Mouse (Mus musculus) left cerebral cortex, adult 8-10 months (tissue): ENCODE results near the gene Man1a. TPM values are rescaled to one million over a fixed set of nuclear protein-coding genes. Genes with fewer than 3 reads are reported as not detected.
A peak's percentile ranks its signal among the peaks of the same experiment; 100 is the strongest.

Experiments used
- DNase-seq, 2 experiments: peaks; one replicate each; pipeline ENCODE4 v3.0.0; 2022; ENCODE audit warnings: low spot score in 2 of 2
- total RNA-seq, 4 experiments: library from RNA; stranded (reverse); gene quantifications; 2 replicates each; pipeline ENCODE4 v1.2.4; 2022

Gene Man1a
- total RNA-seq, 4 experiments from 2014 or later = 28.0 to 28.9 (median 28.7) TPM

DNA sequence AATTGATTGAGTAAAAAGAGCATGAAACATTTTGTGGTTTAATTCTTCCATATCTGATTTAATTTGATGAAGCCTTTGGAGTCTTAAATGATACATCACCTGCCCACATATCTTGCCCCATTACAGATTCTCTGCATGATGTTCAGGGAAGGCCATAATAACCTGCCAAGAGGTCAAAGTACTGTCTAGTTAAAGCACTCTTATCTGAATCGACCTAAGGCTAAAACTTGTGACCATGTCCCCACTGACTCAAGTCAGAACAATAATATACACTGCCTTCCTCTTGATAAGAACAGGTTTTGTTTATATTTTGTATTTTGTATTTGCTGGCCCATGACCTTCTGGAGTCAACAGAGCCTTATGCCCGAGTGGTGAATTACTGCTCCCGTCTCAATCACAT is 154.2 kb downstream of the Man1a start:
- DNase-seq = no peak

DNA sequence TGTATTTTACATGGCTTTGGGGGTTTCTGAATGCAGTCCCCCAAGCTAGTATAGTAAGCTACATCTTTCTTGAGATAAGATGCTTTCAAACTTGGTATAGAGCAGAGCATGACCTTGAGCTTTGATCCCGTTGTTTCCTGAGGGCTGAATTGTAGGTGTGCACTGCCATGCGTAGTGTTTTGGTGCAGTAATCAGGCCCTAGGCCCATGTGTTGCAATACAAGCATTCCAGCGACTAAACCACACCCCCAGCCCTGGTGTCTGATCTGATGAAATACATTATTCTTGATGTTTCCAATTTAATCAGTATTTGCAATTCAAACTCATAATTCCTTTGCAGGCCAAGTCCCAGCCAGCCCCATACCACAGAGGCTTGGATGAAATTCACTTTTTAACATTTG is 158.9 kb downstream of the Man1a start:
- no peak for DNase-seq

DNA sequence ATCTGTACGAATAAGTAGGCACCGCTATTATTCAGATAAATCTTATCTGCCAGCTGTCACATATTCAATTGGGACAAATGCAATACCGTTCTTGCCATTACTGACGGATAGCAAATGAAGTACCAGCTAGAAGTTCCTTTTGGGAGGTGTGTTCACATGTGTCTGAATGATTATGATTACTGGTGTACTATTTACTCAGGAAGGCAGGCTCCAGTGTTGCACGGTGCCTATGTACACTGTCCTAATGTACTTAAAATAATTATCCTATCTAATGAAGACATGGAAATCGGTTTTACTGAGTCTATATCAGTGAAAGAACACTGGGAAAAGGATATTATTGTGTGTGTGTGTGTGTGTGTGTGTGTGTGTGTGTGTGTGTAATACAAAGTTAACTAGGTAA is 160.7 kb downstream of the Man1a start:
- no peak for DNase-seq

DNA sequence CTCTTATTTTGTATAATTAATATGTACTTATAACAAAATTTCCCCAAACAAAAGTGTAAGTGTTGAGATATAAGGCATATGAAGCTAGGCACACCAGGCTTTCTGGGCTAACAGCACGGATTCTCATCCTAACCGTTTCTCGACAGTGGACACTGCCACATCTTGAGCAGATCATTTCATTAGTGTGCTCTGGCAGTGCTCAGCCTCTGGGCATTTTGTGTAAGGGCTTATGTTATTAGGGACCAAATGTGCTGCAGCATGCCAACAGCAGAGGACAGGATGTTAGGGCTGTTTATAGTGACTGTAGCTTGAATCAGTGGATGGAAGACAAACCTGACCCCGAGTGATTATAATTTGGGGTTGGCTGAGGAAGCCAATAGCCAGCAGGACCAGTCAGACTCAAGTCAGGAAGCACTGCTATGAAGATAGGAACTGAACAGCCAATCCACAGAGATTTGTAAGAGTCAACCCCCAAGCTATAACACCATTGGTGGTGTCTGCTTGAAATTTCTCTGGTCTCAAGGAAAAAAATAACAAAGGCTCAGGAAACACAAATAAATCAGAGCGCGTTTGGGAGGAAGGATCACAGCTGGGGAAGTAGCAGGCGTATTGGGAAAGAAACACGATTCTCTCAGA is 161.3 kb downstream of the Man1a start:
- DNase-seq = no peak

DNA sequence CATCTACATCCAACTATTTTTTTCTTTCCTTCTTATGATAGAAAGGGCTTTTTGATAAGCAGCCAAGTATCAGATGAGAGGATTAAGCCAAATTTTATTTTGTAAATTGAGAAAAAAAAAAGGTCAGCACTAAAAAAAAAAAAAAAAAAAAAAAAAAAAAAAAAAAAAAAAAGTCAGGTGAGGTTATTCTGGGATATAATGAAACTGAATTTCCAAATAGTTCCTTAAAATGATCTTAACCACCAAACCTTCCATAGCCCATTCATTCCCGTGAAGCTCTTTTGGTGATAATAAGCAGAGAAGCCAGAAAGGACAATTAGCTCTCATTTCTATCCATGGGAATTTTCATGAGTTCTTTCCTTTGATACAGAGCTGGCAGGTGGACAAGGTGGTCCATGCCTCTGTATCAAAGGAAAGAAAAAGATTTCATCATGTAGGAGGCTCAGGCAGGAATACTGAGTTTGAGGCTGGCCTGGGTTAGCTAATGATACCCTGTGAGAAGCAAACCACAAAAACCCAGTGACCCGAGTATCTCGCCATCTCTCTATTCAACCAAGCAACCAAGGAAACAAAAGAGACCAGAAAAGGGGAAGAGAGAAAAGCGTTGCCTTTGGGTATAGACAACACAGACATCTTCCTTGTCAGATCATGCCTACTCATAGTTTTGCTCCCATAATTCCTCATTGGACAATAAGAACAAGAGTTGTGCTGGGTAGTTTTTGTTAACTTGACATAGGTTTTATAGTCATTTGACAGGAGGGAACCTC is 162.7 kb downstream of the Man1a start:
- no peak for DNase-seq

DNA sequence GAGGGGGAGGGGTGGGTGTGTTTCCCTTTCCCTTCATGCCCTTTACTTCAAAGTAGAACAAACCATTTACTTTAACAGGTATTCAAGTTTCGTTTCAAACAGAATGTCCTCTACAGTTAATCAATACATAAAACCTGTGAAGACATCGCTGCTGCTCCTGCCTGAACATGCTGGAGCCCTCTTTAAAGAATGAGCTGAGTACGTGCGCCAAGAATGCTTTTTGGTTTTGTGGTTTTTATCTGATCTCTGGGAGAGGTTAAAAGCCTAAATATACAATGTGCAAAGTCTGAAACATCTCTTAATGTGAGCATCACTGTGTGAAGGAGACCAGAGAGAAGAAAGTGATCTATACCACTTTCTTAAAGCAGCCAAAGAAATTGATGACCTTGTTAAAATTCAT is 186.9 kb downstream of the Man1a start:
- DNase-seq = no peak

DNA sequence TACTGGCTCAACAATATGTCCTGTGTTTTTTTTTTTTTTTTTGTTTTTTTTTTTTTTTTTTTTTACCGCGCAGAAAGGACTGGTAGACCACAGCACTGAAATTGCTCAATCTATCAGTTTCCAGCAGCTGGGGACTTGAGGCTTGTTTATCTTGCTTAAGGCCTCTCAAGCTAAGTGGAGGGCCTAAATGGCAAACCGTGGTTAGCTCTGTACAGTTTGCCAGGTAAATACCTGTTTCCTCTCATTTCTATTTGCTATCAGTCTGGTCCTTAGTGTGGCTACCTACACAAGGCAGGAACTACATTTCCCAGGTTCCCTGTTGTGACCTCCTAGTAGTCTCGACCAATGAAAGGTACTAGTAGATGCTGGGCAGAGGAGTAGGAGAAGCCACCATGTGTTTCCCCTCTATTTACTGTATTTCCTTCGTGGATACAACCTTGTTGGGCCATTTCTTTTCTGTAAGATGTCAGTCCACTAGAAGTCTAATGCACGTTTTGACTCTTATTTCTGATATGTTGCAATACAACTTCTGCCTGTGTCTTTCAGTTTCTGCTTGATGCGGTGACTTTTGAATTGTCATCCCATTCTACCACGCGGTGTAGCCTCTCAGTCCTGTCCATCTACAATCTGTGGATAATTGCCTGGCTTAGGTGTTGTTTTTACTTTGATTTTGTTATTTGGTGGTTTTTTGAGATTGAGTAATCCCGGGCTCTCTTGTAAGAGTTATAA is 187.9 kb downstream of the Man1a start:
- no peak for DNase-seq

DNA sequence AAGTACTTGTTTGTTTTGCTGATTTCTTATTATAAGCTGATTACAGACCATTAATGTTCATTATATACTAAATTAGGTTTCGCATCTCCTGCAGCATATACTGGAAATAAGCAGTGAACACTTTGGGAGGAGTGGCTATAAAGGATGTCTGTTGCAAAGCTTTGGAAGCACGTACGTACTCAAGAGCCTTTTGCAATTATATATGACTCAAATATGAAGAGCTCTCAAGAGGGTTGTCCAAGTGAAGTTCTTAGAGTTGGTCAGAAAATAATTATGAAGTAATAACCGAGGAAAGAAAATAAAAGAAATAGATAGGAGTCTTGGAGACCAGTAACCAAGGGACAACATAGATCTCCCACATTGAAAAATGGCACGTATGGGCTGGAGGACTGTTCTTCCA is 189.9 kb downstream of the Man1a start:
- no peak for DNase-seq

DNA sequence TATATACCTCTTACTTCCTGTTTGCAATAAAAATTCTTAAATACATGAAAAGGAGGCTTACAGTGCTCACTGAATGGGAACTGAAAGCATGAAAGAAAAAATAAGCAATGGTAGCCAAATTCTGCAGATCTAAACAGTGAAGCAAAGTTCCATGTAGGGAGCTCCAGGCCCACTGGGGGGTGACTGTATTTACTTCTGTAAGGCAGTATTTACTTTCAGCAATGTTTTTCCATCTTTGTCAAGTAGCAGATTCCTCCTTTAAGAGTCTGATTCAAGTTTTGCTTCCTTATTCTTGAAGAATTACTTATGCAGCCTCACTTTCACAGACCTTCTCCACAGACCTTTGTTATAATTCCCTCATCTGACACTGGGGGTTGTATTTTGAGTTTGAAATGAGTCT is 195.1 kb downstream of the Man1a start:
- DNase-seq = no peak

DNA sequence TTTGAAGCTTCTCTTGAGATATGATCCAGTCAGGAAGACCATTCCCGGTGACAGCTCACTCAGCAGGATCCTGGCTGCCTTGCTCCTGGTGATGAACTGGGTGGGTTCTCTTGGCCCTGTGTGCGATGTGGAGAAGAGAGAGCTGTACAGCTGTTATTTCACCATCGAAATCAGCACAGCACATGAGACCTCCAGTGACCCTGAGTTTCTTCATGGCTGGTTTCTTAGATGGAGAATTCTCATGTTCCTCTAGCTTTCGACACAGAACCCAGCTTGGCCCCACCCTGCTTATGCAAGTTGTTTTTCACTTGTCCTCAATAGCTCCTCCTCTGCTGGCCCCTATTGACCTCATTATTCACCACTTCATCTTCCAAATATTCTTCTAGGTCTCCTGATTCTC is 200.5 kb downstream of the Man1a start:
- no peak for DNase-seq

DNA sequence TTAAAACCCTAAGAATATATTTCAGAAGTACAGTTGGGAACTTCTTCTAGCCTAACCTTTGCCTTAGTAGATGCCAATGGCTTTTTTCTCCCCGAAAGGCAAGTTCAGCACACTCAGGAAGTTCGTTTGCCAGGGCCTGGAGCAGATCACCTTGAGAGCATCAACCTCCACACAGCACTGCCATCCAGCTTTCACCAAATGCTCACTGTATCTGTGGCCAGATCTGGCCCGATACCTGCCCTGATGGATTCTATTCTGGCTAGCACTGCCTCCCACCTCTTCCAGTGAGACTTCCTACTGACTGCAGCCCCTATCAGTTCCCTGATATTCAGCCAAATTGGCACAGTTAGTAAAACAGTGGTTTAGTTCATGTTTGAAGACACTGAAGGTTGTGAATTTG is 202.2 kb downstream of the Man1a start:
- no peak for DNase-seq

DNA sequence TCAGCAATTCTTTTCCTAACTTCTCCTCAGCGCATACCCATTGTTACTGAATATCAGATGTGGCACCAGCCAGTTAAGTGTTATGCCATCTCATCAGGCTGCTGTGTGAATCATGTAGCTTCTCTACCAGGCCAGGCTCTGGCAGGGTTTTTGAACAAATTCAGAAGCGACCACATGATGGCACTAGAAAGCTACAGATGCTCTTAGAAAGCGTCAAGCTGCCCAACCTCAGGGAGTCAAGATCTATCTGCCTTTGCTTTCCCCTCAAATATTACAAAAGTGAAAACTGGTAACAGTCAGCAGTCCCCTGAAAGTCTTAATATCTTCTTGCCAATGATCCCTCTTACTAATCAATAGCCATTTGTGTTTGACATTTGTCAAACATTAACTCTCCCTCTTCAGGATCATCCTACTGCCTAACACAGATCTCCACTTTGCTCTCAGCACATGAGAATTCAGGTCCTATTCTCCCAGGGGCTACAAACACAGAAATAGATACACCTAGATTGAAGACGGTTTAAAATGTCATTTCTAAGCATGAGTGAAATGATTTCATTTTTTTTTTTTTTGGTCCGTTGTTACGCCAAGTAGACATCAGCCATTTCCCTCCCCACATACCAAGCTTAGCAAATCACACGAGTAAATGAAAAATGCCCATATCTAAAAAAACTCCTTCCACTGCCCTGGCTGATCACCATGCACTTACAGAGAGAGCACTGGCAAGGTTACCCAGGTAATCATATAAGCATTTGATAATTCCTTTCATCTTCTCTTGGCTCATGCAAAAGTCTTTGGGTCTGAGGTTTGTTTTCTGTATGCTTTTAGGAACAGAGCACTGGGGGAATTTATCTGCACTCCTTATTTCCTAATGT is 212.7 kb downstream of the Man1a start:
- peak; percentile 15 to 24 for DNase-seq

DNA sequence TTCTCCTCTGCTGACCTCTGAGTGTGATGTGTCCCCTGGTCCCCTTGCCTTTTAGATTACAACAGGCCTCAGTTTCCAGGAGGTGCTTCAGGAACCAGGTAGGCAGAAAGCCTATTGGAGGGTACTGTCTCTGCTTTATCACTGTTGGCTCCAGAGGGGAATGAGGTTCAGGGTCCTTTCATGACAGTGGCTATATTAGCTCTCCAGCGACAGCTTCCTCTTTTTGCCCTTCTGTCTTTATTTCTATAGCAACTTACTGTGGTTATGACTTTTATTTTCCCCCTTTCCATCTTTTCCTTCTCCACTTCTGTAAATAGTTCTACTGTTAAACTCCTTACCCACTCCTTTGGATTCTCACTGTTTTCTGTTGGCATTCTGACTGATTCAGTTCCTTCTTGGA is 216.5 kb downstream of the Man1a start:
- DNase-seq = no peak

DNA sequence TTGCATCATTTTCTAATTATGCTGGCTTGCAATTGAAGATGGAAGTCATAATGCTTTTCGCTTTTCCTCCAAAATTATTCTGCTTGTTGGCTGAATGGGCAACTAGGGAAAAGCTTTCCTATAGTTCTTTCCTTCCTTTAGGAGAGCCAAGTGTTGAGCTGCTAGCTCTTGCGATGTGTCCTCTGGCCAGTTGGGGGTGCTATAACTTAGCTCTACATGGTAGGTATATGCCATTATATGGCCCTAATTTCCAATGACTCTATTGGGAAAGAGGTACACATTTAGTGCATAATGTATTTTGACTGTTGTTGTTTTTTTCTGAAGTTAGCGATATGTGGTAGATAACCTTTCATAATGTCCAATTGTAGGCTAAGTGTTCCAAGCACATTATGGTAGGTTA is 217.2 kb downstream of the Man1a start:
- DNase-seq = no peak
